Mouse (Mus musculus): ENCODE results near the gene Man1c1.

DNA sequence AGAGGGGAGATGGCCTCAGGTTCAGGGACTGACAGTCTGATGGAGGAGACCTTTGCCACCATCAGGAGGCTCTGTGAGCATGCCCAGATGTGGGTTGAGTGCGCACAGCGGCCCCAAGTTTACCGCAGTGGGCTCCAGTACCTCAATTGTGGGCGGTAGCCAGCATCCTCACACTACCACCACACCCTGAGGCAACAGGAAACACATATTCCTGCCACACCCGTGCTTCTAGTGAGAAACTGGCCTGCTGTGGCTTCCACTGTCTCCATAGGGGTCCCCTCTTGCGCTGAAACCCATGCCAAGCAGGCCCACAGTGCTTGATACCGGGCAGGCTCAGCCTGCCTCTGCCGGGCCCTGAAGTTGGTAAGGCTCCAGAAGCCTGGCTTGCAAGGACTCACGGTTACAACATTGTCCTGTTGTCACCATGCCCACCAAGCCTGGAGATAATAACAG lies 30.6 kb upstream of the Man1c1 start:
- no peak for TF ChIP-seq CTCF (IDR thresholded peaks at IDR 0.05; ENCODE audit: borderline replicate concordance, insufficient read depth, low read length)
- no peak for TF ChIP-seq POLR2A (IDR thresholded peaks at IDR 0.05; ENCODE audit: low read depth, low read length)
